ENCODE assay signal across 17 mouse cellular contexts in the genomic region with DNA sequence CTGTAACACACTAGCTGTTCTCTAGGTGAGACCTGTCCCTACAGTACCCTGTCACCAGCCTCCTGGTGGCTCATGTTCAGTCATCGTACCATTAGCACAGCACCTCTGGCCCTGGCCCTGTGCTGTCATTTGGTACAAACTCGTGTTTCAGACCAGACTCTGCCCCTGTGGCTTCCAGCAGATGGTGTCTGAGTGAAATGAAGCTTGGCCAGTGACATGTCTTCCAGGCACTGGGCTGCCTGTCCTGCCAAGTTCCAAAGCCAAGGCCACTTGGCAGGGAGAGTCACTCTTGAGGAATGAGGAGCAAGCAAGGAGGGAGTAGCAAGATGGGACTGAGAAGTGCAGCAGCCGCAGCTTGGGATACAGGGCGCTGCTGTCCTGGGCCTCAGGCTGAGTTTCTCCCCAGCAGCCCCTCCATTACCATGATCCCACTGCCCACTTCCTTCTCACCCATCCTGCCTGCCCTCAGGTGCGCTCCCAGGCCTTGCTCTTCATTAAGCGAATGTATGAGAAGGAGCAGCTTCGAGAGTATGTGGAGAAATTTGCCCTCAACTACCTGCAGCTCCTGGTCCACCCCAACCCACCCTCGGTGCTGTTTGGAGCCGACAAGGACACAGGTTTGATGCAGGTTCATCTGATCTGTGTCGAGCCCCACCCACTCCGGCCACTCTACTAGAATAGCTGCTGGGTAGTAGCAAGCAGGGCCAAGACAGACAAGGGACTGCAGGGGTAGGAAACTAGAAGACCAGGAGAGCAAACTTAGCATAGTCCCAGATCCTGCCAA. TPM values are rescaled to one million over a fixed set of nuclear protein-coding genes. Genes with fewer than 3 reads are reported as not detected.
DNase-seq lines count a peak whose midpoint lies in the region; ATAC-seq and TF ChIP-seq lines count a peak whose summit lies in the region.
"Had no signal": no experiment of that assay in that cellular context is flagged by ENCODE, and none has a peak within 500 bp of the region (broad histone marks: within the 10 kb centered on the region; RNA-seq: fewer than 3 reads in every experiment).

No protein-coding gene starts in this region.

- no peak overlapping the region for H3K4me3 ChIP-seq in kidney, adult 2 months (ENCODE audit: insufficient read depth, low read depth, low read length)
- H3K4me3 ChIP-seq in kidney, embryonic 14.5 days (ENCODE audit: low read length) = no peak overlapping the region
- H3K4me3 ChIP-seq in forebrain, embryonic 12.5 days (replicated peaks) = no peak overlapping the region
- H3K4me3 ChIP-seq: erythroblast, embryonic 14.5 days had no signal

- TF ChIP-seq POLR2A in kidney, adult 2 months (IDR thresholded peaks at IDR 0.05; ENCODE audit: low read depth, low read length) = no peak

- no peak overlapping the region for H3K4me2 ChIP-seq in kidney, embryonic 14.5 days (replicated peaks; ENCODE audit: low read depth, low read length)
- no peak overlapping the region for H3K4me2 ChIP-seq in forebrain, embryonic 12.5 days

- H3K9ac ChIP-seq in kidney, embryonic 14.5 days (ENCODE audit: low read depth, low read length) = no peak overlapping the region
- no peak overlapping the region for H3K9ac ChIP-seq in forebrain, embryonic 12.5 days

- DNase-seq in kidney, adult 2 months = peak; percentile 26
- peak; percentile 86 for DNase-seq in adrenal gland, adult 8-10 months
- DNase-seq in cerebellum, adult 11-12 months = peak; percentile 84
- peak; percentile 44 for DNase-seq in gastrocnemius, postnatal 10 days
- DNase-seq in thymus, postnatal 14 days = no peak
- DNase-seq: lung, adult 2 months had no signal

- peaks cover 2% of the 10 kb centered on the region; the same call in 1 of the 2 replicates for H3K36me3 ChIP-seq in kidney, adult 2 months (ENCODE audit: control insufficient read depth, insufficient read depth, low read length)
- H3K36me3 ChIP-seq in kidney, embryonic 14.5 days (ENCODE audit: control insufficient read depth, insufficient read depth, low read length) = peaks cover 98% of the 10 kb centered on the region
- H3K36me3 ChIP-seq in forebrain, embryonic 12.5 days (replicated peaks) = peaks cover 99% of the 10 kb centered on the region

- no peaks in the 10 kb centered on the region for H3K9me3 ChIP-seq in kidney, embryonic 14.5 days (ENCODE audit: control insufficient read depth, low read length)
- H3K9me3 ChIP-seq in forebrain, embryonic 12.5 days = no peaks in the 10 kb centered on the region

- H3K4me1 ChIP-seq in kidney, adult 2 months (ENCODE audit: control insufficient read depth, insufficient read depth, low read length) = no peaks in the 10 kb centered on the region
- no peaks in the 10 kb centered on the region for H3K4me1 ChIP-seq in kidney, embryonic 14.5 days (ENCODE audit: control insufficient read depth, insufficient read depth, low read length)
- no peaks in the 10 kb centered on the region for H3K4me1 ChIP-seq in forebrain, embryonic 12.5 days

- TF ChIP-seq CTCF in kidney, adult 2 months (conservative IDR thresholded peaks at IDR 0.05; ENCODE audit: insufficient read depth, insufficient read length, low read depth, low read length) = no peak

- no peak for ATAC-seq in kidney, embryonic 14.5 days (ENCODE audit: low FRiP score, low TSS enrichment)
- no peak for ATAC-seq in monocyte, adult 5-6 weeks (replicated peaks; ENCODE audit: insufficient number of reproducible peaks, low FRiP score, low TSS enrichment, poor library complexity, severe bottlenecking)
- ATAC-seq in forebrain, embryonic 12.5 days (ENCODE audit: low FRiP score) = no peak
- ATAC-seq: intestine, postnatal 0 days; midbrain, embryonic 16.5 days had no signal

- WGBS in kidney, adult 2 months = 87% methylated on average over 11 of the region's 11 CpGs
- WGBS in kidney, embryonic 14.5 days = 91% methylated on average over 11 of the region's 11 CpGs
- 92% methylated on average over 11 of the region's 11 CpGs for WGBS in forebrain, embryonic 12.5 days

- H3K27me3 ChIP-seq in kidney, adult 2 months (replicated peaks; ENCODE audit: control insufficient read depth, insufficient read depth, low read length) = no peaks in the 10 kb centered on the region
- H3K27me3 ChIP-seq in kidney, embryonic 14.5 days (ENCODE audit: control insufficient read depth, insufficient read depth, low read length) = no peaks in the 10 kb centered on the region
- no peaks in the 10 kb centered on the region for H3K27me3 ChIP-seq in forebrain, embryonic 12.5 days
- H3K27me3 ChIP-seq: CH12.LX had no signal

- H3K27ac ChIP-seq in kidney, adult 2 months (ENCODE audit: insufficient read depth, low read depth, low read length) = no peak overlapping the region
- no peak overlapping the region for H3K27ac ChIP-seq in kidney, embryonic 14.5 days (ENCODE audit: low read depth, low read length)
- H3K27ac ChIP-seq in forebrain, embryonic 12.5 days = no peak overlapping the region

RNA-seq across cellular contexts. Expression of a gene that starts 8.0 kb away (rescaled TPM):
- polyA plus RNA-seq in kidney, adult 2 months (2012; rRNA removed) = 0.05 TPM in 2 replicates
- not detected in 2 replicates for polyA plus RNA-seq in kidney, embryonic 14.5 days (2014; fragmentation: Nextera tagmentation; extraction: Ambion mirVana)
- total RNA-seq in adrenal gland, adult 8-10 months (2022) = under 1 TPM in 1 of 4 experiments, not detected in 3; 0.24 TPM
- not detected for total RNA-seq in gastrocnemius, postnatal 10 days (2021)
- total RNA-seq in monocyte, adult 5-6 weeks (2017) = not detected in 3 replicates
- not detected in 2 replicates for polyA plus RNA-seq in forebrain, embryonic 12.5 days (2016; fragmentation: Nextera tagmentation; extraction: Ambion mirVana)
- total RNA-seq: granulocyte monocyte progenitor cell, adult 5-6 weeks; heart, postnatal 10 days had no signal
- polyA plus RNA-seq: erythroblast, embryonic 14.5 days; intestine, postnatal 0 days; limb, embryonic 11.5 days; lung, adult 2 months; urinary bladder, adult 2 months had no signal

RNA-seq across cellular contexts. Expression of a gene that starts 22.3 kb away (rescaled TPM):
- 59.8 and 68.9 TPM in 2 replicates for polyA plus RNA-seq in kidney, adult 2 months (2012; rRNA removed)
- 26.7 and 39.4 TPM in 2 replicates for polyA plus RNA-seq in kidney, embryonic 14.5 days (2014; fragmentation: Nextera tagmentation; extraction: Ambion mirVana)
- total RNA-seq in adrenal gland, adult 8-10 months (2022) = 100 to 1,000 TPM; 110 to 113 (median 111) TPM
- 10 to 100 TPM; 39.9 to 45.0 TPM for total RNA-seq in gastrocnemius, postnatal 10 days (2021)
- total RNA-seq in monocyte, adult 5-6 weeks (2017) = 23.9 to 51.1 TPM (median 38.5 TPM) in 3 replicates
- polyA plus RNA-seq in forebrain, embryonic 12.5 days (2016; fragmentation: Nextera tagmentation; extraction: Ambion mirVana) = 50.6 and 53.2 TPM in 2 replicates

RNA-seq across cellular contexts. Expression of a gene that starts 23.1 kb away (rescaled TPM):
- 0.13 and 0.16 TPM in 2 replicates for polyA plus RNA-seq in kidney, adult 2 months (2012; rRNA removed)
- polyA plus RNA-seq in kidney, embryonic 14.5 days (2014; fragmentation: Nextera tagmentation; extraction: Ambion mirVana) = not detected in 2 replicates
- under 1 TPM in 1 of 4 experiments, not detected in 3; 0.12 TPM for total RNA-seq in adrenal gland, adult 8-10 months (2022)
- total RNA-seq in gastrocnemius, postnatal 10 days (2021) = under 1 TPM in 1 of 2 experiments, not detected in 1; 0.16 TPM
- not detected in 3 replicates for total RNA-seq in monocyte, adult 5-6 weeks (2017)
- polyA plus RNA-seq in forebrain, embryonic 12.5 days (2016; fragmentation: Nextera tagmentation; extraction: Ambion mirVana) = 0.09 TPM in 1 of 2 replicates, not detected in the other
- total RNA-seq: granulocyte monocyte progenitor cell, adult 5-6 weeks; heart, postnatal 10 days had no signal
- polyA plus RNA-seq: midbrain, embryonic 16.5 days; urinary bladder, adult 2 months had no signal

RNA-seq across cellular contexts. Expression of a gene that starts 29.5 kb away (rescaled TPM):
- 59.8 and 76.3 TPM in 2 replicates for polyA plus RNA-seq in kidney, adult 2 months (2012; rRNA removed)
- 20.5 and 23.2 TPM in 2 replicates for polyA plus RNA-seq in kidney, embryonic 14.5 days (2014; fragmentation: Nextera tagmentation; extraction: Ambion mirVana)
- total RNA-seq in adrenal gland, adult 8-10 months (2022) = 10 to 100 TPM; 54.9 to 74.1 (median 62.4) TPM
- total RNA-seq in gastrocnemius, postnatal 10 days (2021) = 10 to 100 TPM; 26.6 to 31.8 TPM
- 0.39 to 3.2 TPM (median 0.43 TPM) in 3 replicates for total RNA-seq in monocyte, adult 5-6 weeks (2017)
- 18.2 and 19.0 TPM in 2 replicates for polyA plus RNA-seq in forebrain, embryonic 12.5 days (2016; fragmentation: Nextera tagmentation; extraction: Ambion mirVana)
- total RNA-seq: CH12.LX had no signal

RNA-seq across cellular contexts. Expression of a gene that starts 37.2 kb away (rescaled TPM):
- polyA plus RNA-seq in kidney, adult 2 months (2012; rRNA removed) = 52.7 and 53.0 TPM in 2 replicates
- 12.1 and 14.9 TPM in 2 replicates for polyA plus RNA-seq in kidney, embryonic 14.5 days (2014; fragmentation: Nextera tagmentation; extraction: Ambion mirVana)
- 100 to 1,000 TPM; 118 to 287 (median 209) TPM for total RNA-seq in adrenal gland, adult 8-10 months (2022)
- 100 to 1,000 TPM; 256 to 267 TPM for total RNA-seq in gastrocnemius, postnatal 10 days (2021)
- total RNA-seq in monocyte, adult 5-6 weeks (2017) = 0.97 to 1.5 TPM in 2 of 3 replicates, not detected in the other
- polyA plus RNA-seq in forebrain, embryonic 12.5 days (2016; fragmentation: Nextera tagmentation; extraction: Ambion mirVana) = 10.6 and 12.3 TPM in 2 replicates
